ENCODE assay signal across 8 mouse cellular contexts in the genomic region with DNA sequence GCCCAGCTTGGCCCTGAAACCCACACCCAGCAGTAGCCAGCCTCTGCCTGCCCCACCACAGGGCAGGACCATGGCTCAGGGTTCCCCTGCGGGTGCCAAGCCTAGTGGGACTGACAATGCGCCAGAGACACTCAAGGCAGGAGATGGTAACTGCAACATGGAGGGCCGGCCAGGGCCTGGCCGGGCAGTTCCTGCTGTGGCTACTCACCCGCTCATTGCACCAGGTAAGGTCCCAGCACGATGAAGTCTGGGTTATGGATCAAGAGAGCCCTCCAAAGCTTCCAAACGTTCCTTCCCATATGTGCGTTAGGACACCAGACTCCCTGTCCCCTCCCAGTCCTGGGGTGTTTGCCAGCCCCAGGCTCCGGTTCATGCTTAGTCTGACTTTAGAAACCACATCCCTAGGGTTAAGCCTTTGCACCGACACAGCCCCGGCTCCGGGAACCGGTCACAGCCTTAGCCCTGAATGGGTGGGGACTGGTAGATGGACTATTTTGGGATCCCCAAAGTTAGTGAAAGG. TPM values are rescaled to one million over a fixed set of nuclear protein-coding genes. Genes with fewer than 3 reads are reported as not detected.
A peak's percentile ranks its signal among the peaks of the same experiment; 100 is the strongest.
DNase-seq lines count a peak whose midpoint lies in the region; ATAC-seq and TF ChIP-seq lines count a peak whose summit lies in the region.

No protein-coding gene starts in this region.

- H3K9me3 ChIP-seq in midbrain, embryonic 11.5 days (ENCODE audit: control insufficient read depth, low read length) = no peaks in the 10 kb centered on the region

- H3K4me2 ChIP-seq in midbrain, embryonic 11.5 days = peak overlapping the region; percentile 44

- H3K4me1 ChIP-seq in midbrain, embryonic 11.5 days (ENCODE audit: control insufficient read depth, insufficient read depth, low read length) = peaks cover 59% of the 10 kb centered on the region

- no peaks in the 10 kb centered on the region for H3K36me3 ChIP-seq in midbrain, embryonic 11.5 days (ENCODE audit: control insufficient read depth, insufficient read depth, low read length)

- WGBS in midbrain, embryonic 11.5 days = 24% methylated on average over 13 of the region's 13 CpGs

- peak overlapping the region; percentile 47; the same call in 1 of the 2 replicates for H3K27ac ChIP-seq in left cerebral cortex, adult 2 months
- no peak overlapping the region; the same call in 1 of the 2 replicates for H3K27ac ChIP-seq in midbrain, embryonic 11.5 days (ENCODE audit: low read depth, low read length)

- no peak for TF ChIP-seq CTCF in left cerebral cortex, adult 2 months (IDR thresholded peaks at IDR 0.05)

- H3K27me3 ChIP-seq in midbrain, embryonic 11.5 days (ENCODE audit: control insufficient read depth, insufficient read depth, low read length) = no peaks in the 10 kb centered on the region

- no peak overlapping the region; the same call in 1 of the 2 replicates for H3K9ac ChIP-seq in midbrain, embryonic 11.5 days (ENCODE audit: low read length)

- no peak overlapping the region for H3K4me3 ChIP-seq in left cerebral cortex, adult 2 months
- H3K4me3 ChIP-seq in midbrain, embryonic 11.5 days (ENCODE audit: low read depth, low read length) = peak overlapping the region; percentile 14; the same call in 1 of the 2 replicates

- peak; percentile 7; the same call in 1 of the 2 replicates for ATAC-seq in granulocyte monocyte progenitor cell, adult 5-6 weeks (replicated peaks; ENCODE audit: poor library complexity, severe bottlenecking)
- no peak for ATAC-seq in midbrain, embryonic 11.5 days (ENCODE audit: low FRiP score)

- intact Hi-C loops in left cerebral cortex, adult 2 months (cut with DNase I) = no loop called here
- intact Hi-C loops in left cerebral cortex, postnatal 36 days (cut with DNase I) = loop anchor here (2.0 to 5.0 kb wide), 3 partner anchors 17 to 145 kb away; no protein-coding TSS in a partner anchor

- no peak for DNase-seq in left cerebral cortex, adult 2 months (ENCODE audit: extremely low spot score in 1 of 2, low spot score in 2 of 2)
- no peak for DNase-seq in left cerebral cortex, postnatal 36 days (ENCODE audit: low spot score in 2 of 2)
- peak; percentile 72 for DNase-seq in cerebellum, adult 11-12 months
- no peak for DNase-seq in midbrain, embryonic 11.5 days (ENCODE audit: low spot score, missing footprints)
- no peak for DNase-seq in yolk sac, embryonic 10.5 days (ENCODE audit: low spot score)
- no peak for DNase-seq in adrenal gland, adult 2 months
- no peak for DNase-seq in spleen, postnatal 4 days (ENCODE audit: low spot score in 2 of 2)

RNA-seq across cellular contexts. Expression of gene A3galt2, which starts 43.0 kb away (rescaled TPM):
- under 1 TPM; 0.27 to 0.54 TPM for total RNA-seq in left cerebral cortex, adult 2 months (2021)
- total RNA-seq in left cerebral cortex, postnatal 36 days (2021) = under 1 TPM; 0.10 to 0.41 TPM
- not detected in 2 replicates for total RNA-seq in granulocyte monocyte progenitor cell, adult 5-6 weeks (2014; fragmentation: Nextera tagmentation)
- total RNA-seq in granulocyte monocyte progenitor cell, adult 5-6 weeks (2017) = 0.04 TPM in 1 of 2 replicates, not detected in the other
- 0.15 and 0.18 TPM in 2 replicates for polyA plus RNA-seq in midbrain, embryonic 11.5 days (2014; fragmentation: Nextera tagmentation; extraction: Ambion mirVana)
- total RNA-seq in adrenal gland, adult 2 months (2021) = under 1 TPM; 0.20 to 0.21 TPM
- 0.51 and 0.60 TPM in 2 replicates for polyA plus RNA-seq in adrenal gland, adult 2 months (2012; rRNA removed)

RNA-seq across cellular contexts. Expression of gene Phc2, which starts 57.7 kb away (rescaled TPM):
- total RNA-seq in left cerebral cortex, adult 2 months (2021) = 10 to 100 TPM; 84.8 to 90.6 TPM
- total RNA-seq in left cerebral cortex, postnatal 36 days (2021) = 10 to 100 TPM; 88.2 to 92.3 TPM
- total RNA-seq in granulocyte monocyte progenitor cell, adult 5-6 weeks (2014; fragmentation: Nextera tagmentation) = 33.7 and 47.2 TPM in 2 replicates
- 8.7 and 17.5 TPM in 2 replicates for total RNA-seq in granulocyte monocyte progenitor cell, adult 5-6 weeks (2017)
- polyA plus RNA-seq in midbrain, embryonic 11.5 days (2014; fragmentation: Nextera tagmentation; extraction: Ambion mirVana) = 85.6 and 110 TPM in 2 replicates
- 10 to 100 TPM; 72.6 to 91.6 TPM for total RNA-seq in adrenal gland, adult 2 months (2021)
- polyA plus RNA-seq in adrenal gland, adult 2 months (2012; rRNA removed) = 84.0 and 89.4 TPM in 2 replicates
